Mouse (Mus musculus) kidney, adult 2 months (tissue): ENCODE results near the gene Kcmf1. TPM values are rescaled to one million over a fixed set of nuclear protein-coding genes. Genes with fewer than 3 reads are reported as not detected.

Experiments
- DNase-seq: peaks from one replicate; pipeline ENCODE4 v3.0.0; 2021
- H3K27ac ChIP-seq: fragments of 200-500 bp; 2 replicates; pipeline ENCODE4 v1.5.1; 2012; ENCODE audit warnings: low read depth, low read length, control low read depth, inconsistent platforms; ENCODE audit not compliant: insufficient read depth
- H3K27me3 ChIP-seq: fragments of 200-500 bp; replicated peaks from 2 replicates; pipeline ENCODE4 v1.6.1; 2012; ENCODE audit warnings: mild to moderate bottlenecking, moderate library complexity, low read length, inconsistent platforms; ENCODE audit not compliant: control insufficient read depth, insufficient read depth
- H3K36me3 ChIP-seq: fragments of 200-500 bp; 2 replicates; pipeline ENCODE4 v1.6.1; 2012; ENCODE audit warnings: mild to moderate bottlenecking, moderate library complexity, low read length, inconsistent platforms; ENCODE audit not compliant: control insufficient read depth, insufficient read depth
- H3K4me1 ChIP-seq: fragments of 200-500 bp; 2 replicates; pipeline ENCODE4 v1.6.1; 2011; ENCODE audit warnings: low read length; ENCODE audit not compliant: control insufficient read depth, insufficient read depth
- H3K4me3 ChIP-seq: fragments of 200-500 bp; 2 replicates; pipeline ENCODE4 v1.5.1; 2011; ENCODE audit warnings: mild to moderate bottlenecking, low read depth, low read length, control low read depth; ENCODE audit not compliant: insufficient read depth
- CTCF ChIP-seq: fragments of 200-500 bp; conservative IDR thresholded peaks from 2 replicates; pipeline ENCODE4 v1.5.1; 2011; ENCODE audit warnings: low read depth, mild to moderate bottlenecking, control low read depth, low read length, moderate library complexity, mixed read lengths; ENCODE audit not compliant: insufficient read depth, insufficient read length
- POLR2A ChIP-seq: fragments of 200-500 bp; IDR thresholded peaks from one replicate; pipeline ENCODE4 v1.6.1; 2011; ENCODE audit warnings: low read depth, low read length, control low read depth
- WGBS: fragments of 180-500 bp; shearing (Covaris S2); methylation state at CpG from one replicate; pipeline ENCODE4 v1.1.7; 2018; 5-methylcytosine and 5-hydroxymethylcytosine counted together
- polyA plus RNA-seq: library from polyadenylated mRNA; depleted of rRNA; stranded (reverse); fragments of >200 nt; gene quantifications from 2 replicates; pipeline ENCODE4 v1.2.3, GENCODE M21; 2012

Gene Kcmf1
- polyA plus RNA-seq, 1 experiment, result 160 TPM

- H3K4me3 ChIP-seq, result no peak overlapping the region
- no peak overlapping the region for H3K27ac ChIP-seq
- no peak for DNase-seq
- no peaks in the 10 kb centered on the region for H3K4me1 ChIP-seq
- no peak for TF ChIP-seq POLR2A
- no peak for TF ChIP-seq CTCF
- WGBS, result 82% methylated on average over 1 of the region's 1 CpGs
- no peaks in the 10 kb centered on the region for H3K27me3 ChIP-seq
- no peaks in the 10 kb centered on the region for H3K36me3 ChIP-seq
Observed at GRCm38 (mm10) chr6:72932955-72933354, 33.2 kb upstream of the Kcmf1 start.

GRCm38 (mm10) chr6:72931533-72931932, 31.8 kb upstream of the Kcmf1 start:
- H3K4me1 ChIP-seq, result no peaks in the 10 kb centered on the region
- TF ChIP-seq CTCF (no peak), POLR2A (no peak)
- H3K27ac ChIP-seq, result no peak overlapping the region
- no peak overlapping the region for H3K4me3 ChIP-seq
- DNase-seq, result no peak
- H3K36me3 ChIP-seq, result no peaks in the 10 kb centered on the region
- WGBS, result 91% methylated on average over 3 of the region's 3 CpGs
- no peaks in the 10 kb centered on the region for H3K27me3 ChIP-seq

GRCm38 (mm10) chr6:72929795-72930398, 30.1 kb upstream of the Kcmf1 start:
- WGBS, result 86% methylated on average over 4 of the region's 4 CpGs

GRCm38 (mm10) chr6:72926755-72927482, 27.1 kb upstream of the Kcmf1 start:
- peak; percentile 69 for DNase-seq
- TF ChIP-seq CTCF (no peak), POLR2A (no peak)
- WGBS, result 17% methylated on average over 9 of the region's 9 CpGs

More at GRCm38 (mm10) chr6:72929795-72930398, 30.1 kb upstream of the Kcmf1 start:
- H3K4me1 ChIP-seq, result no peaks in the 10 kb centered on the region
- H3K36me3 ChIP-seq, result no peaks in the 10 kb centered on the region
- H3K4me3 ChIP-seq, result no peak overlapping the region
- DNase-seq, result no peak
- H3K27ac ChIP-seq, result no peak overlapping the region
- no peaks in the 10 kb centered on the region for H3K27me3 ChIP-seq
- TF ChIP-seq CTCF (no peak), POLR2A (no peak)

GRCm38 (mm10) chr6:72926031-72926430, 26.3 kb upstream of the Kcmf1 start:
- H3K27me3 ChIP-seq, result no peaks in the 10 kb centered on the region
- H3K36me3 ChIP-seq, result no peaks in the 10 kb centered on the region
- TF ChIP-seq POLR2A (no peak), CTCF (no peak)
- no peak for DNase-seq
- H3K27ac ChIP-seq, result no peak overlapping the region
- no peaks in the 10 kb centered on the region for H3K4me1 ChIP-seq
- H3K4me3 ChIP-seq, result no peak overlapping the region
- WGBS, result 75% methylated on average over 4 of the region's 4 CpGs

More at GRCm38 (mm10) chr6:72926755-72927482, 27.1 kb upstream of the Kcmf1 start:
- Histone ChIP-seq H3K36me3 (no peaks in the 10 kb centered on the region), H3K27me3 (no peaks in the 10 kb centered on the region), H3K27ac (no peak overlapping the region), H3K4me1 (no peaks in the 10 kb centered on the region), H3K4me3 (no peak overlapping the region)

- DNase-seq, result no peak
- no peaks in the 10 kb centered on the region for H3K27me3 ChIP-seq
- TF ChIP-seq POLR2A, result no peak
- TF ChIP-seq CTCF, result no peak
- no peaks in the 10 kb centered on the region for H3K36me3 ChIP-seq
- no peaks in the 10 kb centered on the region for H3K4me1 ChIP-seq
- no peak overlapping the region for H3K4me3 ChIP-seq
- H3K27ac ChIP-seq, result no peak overlapping the region
- WGBS, result 88% methylated on average over 8 of the region's 8 CpGs
Observed at GRCm38 (mm10) chr6:72923381-72923780, 23.6 kb upstream of the Kcmf1 start.

- no peaks in the 10 kb centered on the region for H3K36me3 ChIP-seq
- no peak for DNase-seq
- no peaks in the 10 kb centered on the region for H3K4me1 ChIP-seq
- WGBS, result 94% methylated on average over 3 of the region's 3 CpGs
- no peak overlapping the region for H3K4me3 ChIP-seq
- no peak overlapping the region for H3K27ac ChIP-seq
- H3K27me3 ChIP-seq, result no peaks in the 10 kb centered on the region
- TF ChIP-seq CTCF (no peak), POLR2A (no peak)
Observed at GRCm38 (mm10) chr6:72921081-72921480, 21.3 kb upstream of the Kcmf1 start.
